Mouse (Mus musculus) Patski (cell line): ENCODE results near the gene Zfp341. TPM values are rescaled to one million over a fixed set of nuclear protein-coding genes. Genes with fewer than 3 reads are reported as not detected.
A peak's percentile ranks its signal among the peaks of the same experiment; 100 is the strongest.

Experiments
- ATAC-seq: fragments of 100-300 bp; one replicate; pipeline ENCODE4 v1.8.0; 2021
- CTCF ChIA-PET: fragments of 350-600 bp; sonication (Branson Sonifier 250); formaldehyde crosslinking; loops from one replicate; lab custom pipeline; 2022; ENCODE audit warnings: inconsistent platforms; lab: Charles Lee
- POLR2A ChIA-PET: fragments of 350-600 bp; sonication (Branson Sonifier 250); formaldehyde crosslinking; loops from one replicate; lab custom pipeline; 2022; ENCODE audit warnings: antibody characterized with exemption, inconsistent platforms; lab: Charles Lee
- DNase-seq: peaks from one replicate; pipeline ENCODE4 v3.0.0-alpha.2; 2011; ENCODE audit warnings: low read depth, low spot score
- H3K27me3 ChIP-seq: fragments of 371-371 bp; one replicate; pipeline ENCODE4 v1.5.1; 2021
- CTCF ChIP-seq: fragments of 100-300 bp; IDR thresholded peaks from one replicate; pipeline ENCODE4 v1.5.1; 2021
- in situ Hi-C: fragments of 300-500 bp; cut with MboI; formaldehyde crosslinking; loops from 3 replicates; pipeline ENCODE4 v1.11.1; 2018; ENCODE audit warnings: low pct_unique_long_range_greater_than_20kb, mixed read lengths
- polyA plus RNA-seq: library from polyadenylated mRNA; unstranded; gene quantifications from one replicate; pipeline ENCODE4 v1.2.3, GENCODE M21; 2021

The Zfp341 gene
- polyA plus RNA-seq, 1 experiment from 2014 or later = 3.1 TPM

- peaks cover 5% of the 10 kb centered on the region for H3K27me3 ChIP-seq
- ChIA-PET CTCF (interaction anchor here (1.0 to 1.3 kb wide), 2 partner anchors 10 to 194 kb away, joined by 4 read pairs; no protein-coding TSS in a partner anchor), POLR2A (interaction anchor here (0.6 kb wide), 1 partner anchor 110 kb away, joined by 3 read pairs; no protein-coding TSS in a partner anchor)
- ATAC-seq (peak; percentile 99), DNase-seq (peak; percentile 98)
- no peak for TF ChIP-seq CTCF
- in situ Hi-C loops = no loop called here
These were observed 9.4 kb upstream of the Zfp341 start, which contains the start of gene Pxmp4 for GRCm38 (mm10) chr2:154603638-154604153. Gene Pxmp4 (minus strand): TSS chr2:154603708.

GRCm38 (mm10) chr2:154604156-154604555 is 8.9 kb upstream of the Zfp341 start:
- no peak for ATAC-seq
- POLR2A ChIA-PET = no interaction called here
- in situ Hi-C loops = no loop called here
- H3K27me3 ChIP-seq = peaks cover 5% of the 10 kb centered on the region
- CTCF ChIA-PET = no interaction called here
- DNase-seq = no peak
- no peak for TF ChIP-seq CTCF

- DNase-seq = no peak
- in situ Hi-C loops = no loop called here
- peaks cover 5% of the 10 kb centered on the region for H3K27me3 ChIP-seq
- ATAC-seq = no peak
- ChIA-PET CTCF (interaction anchor here (0.9 to 1.4 kb wide), 2 partner anchors 12 to 195 kb away, joined by 3 read pairs; no protein-coding TSS in a partner anchor), POLR2A (no interaction called here)
- TF ChIP-seq CTCF = no peak
These were observed 6.1 kb upstream of the Zfp341 start for GRCm38 (mm10) chr2:154606965-154607364.

GRCm38 (mm10) chr2:154609050-154609767 is 3.9 kb upstream of the Zfp341 start:
- POLR2A ChIA-PET = no interaction called here
- ATAC-seq = no peak
- CTCF ChIA-PET = no interaction called here

GRCm38 (mm10) chr2:154614841-154615576 is 1.9 kb downstream of the Zfp341 start:
- ChIA-PET CTCF (no interaction called here), POLR2A (interaction anchor here (0.6 kb wide), 1 partner anchor 911 kb away, joined by 7 read pairs; no protein-coding TSS in a partner anchor)
- no peaks in the 10 kb centered on the region for H3K27me3 ChIP-seq
- DNase-seq = no peak
- in situ Hi-C loops = no loop called here
- no peak for TF ChIP-seq CTCF
- no peak for ATAC-seq

More at GRCm38 (mm10) chr2:154609050-154609767, 3.9 kb upstream of the Zfp341 start:
- in situ Hi-C loops = no loop called here
- TF ChIP-seq CTCF = no peak
- no peak for DNase-seq
- peaks cover 5% of the 10 kb centered on the region for H3K27me3 ChIP-seq

- POLR2A ChIA-PET = no interaction called here
- H3K27me3 ChIP-seq = no peaks in the 10 kb centered on the region
- in situ Hi-C loops = no loop called here
- TF ChIP-seq CTCF = no peak
- CTCF ChIA-PET = no interaction called here
- no peak for ATAC-seq
- DNase-seq = no peak
These were observed 2.6 kb downstream of the Zfp341 start for GRCm38 (mm10) chr2:154615674-154616073.

- DNase-seq (no peak), ATAC-seq (no peak)
- in situ Hi-C loops = no loop called here
- no peaks in the 10 kb centered on the region for H3K27me3 ChIP-seq
- ChIA-PET POLR2A (no interaction called here), CTCF (no interaction called here)
- no peak for TF ChIP-seq CTCF
These were observed 4.0 kb downstream of the Zfp341 start for GRCm38 (mm10) chr2:154617061-154617460.

- CTCF ChIA-PET = no interaction called here
- ATAC-seq = no peak
- POLR2A ChIA-PET = no interaction called here
- DNase-seq = no peak
- H3K27me3 ChIP-seq = no peaks in the 10 kb centered on the region
- in situ Hi-C loops = no loop called here
- TF ChIP-seq CTCF = no peak
These were observed 8.6 kb downstream of the Zfp341 start for GRCm38 (mm10) chr2:154621684-154622083.

- CTCF ChIA-PET = no interaction called here
- POLR2A ChIA-PET = no interaction called here
- no peak for TF ChIP-seq CTCF
These were observed 11.0 kb downstream of the Zfp341 start for GRCm38 (mm10) chr2:154624137-154624536.

GRCm38 (mm10) chr2:154630531-154630930 is 17.4 kb downstream of the Zfp341 start:
- DNase-seq (no peak), ATAC-seq (no peak)
- POLR2A ChIA-PET = no interaction called here
- CTCF ChIA-PET = interaction anchor here (1.0 kb wide), 1 partner anchor 73 kb away, joined by 3 read pairs; no protein-coding TSS in a partner anchor
- H3K27me3 ChIP-seq = no peaks in the 10 kb centered on the region
- in situ Hi-C loops = no loop called here
- TF ChIP-seq CTCF = no peak

More at GRCm38 (mm10) chr2:154624137-154624536, 11.0 kb downstream of the Zfp341 start:
- no peak for DNase-seq
- in situ Hi-C loops = no loop called here
- no peak for ATAC-seq
- H3K27me3 ChIP-seq = no peaks in the 10 kb centered on the region
